Mouse (Mus musculus) c-Kit-positive CD71-positive TER-119-positive erythroid progenitor cells, embryonic 14.5 days (primary cell): ENCODE data around the gene Coq3.

Experiments
- DNase-seq: peaks from one replicate; pipeline ENCODE4 v3.0.0-alpha.2; 2013; ENCODE audit warnings: low spot score

Coq3 gene

DNA sequence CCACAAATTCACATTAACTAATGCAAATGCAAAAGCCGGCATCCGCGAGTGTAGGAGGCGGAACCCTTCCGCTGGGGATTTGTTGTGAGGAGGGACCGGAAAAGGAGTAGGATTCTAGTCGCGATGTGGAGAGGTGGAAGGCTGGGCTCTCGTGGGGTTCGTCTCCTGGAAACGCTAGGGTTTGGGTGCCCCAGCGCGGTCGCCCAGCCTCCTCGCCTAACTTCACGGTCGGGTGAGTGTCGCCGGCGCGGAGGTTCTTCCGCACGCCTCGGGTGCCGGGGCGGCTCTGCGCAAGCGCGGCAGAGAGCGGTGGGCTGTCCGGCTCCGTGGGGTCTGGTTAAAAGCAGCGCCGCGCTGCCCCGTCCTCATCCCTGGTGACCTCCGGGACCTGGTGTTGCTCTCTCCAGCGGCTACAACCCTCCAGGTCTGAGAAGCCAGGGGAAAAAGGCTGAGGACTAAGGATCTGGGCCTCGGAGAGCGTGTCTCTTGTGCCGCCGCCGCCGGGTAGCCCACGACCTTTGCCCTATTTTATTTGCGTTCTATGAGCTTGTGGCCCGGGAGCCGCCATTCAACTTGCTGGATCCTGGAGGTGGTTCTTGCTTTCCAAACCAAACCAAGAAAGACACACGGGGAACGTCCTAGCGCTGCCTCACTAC is at the start of gene Coq3:
Coq3 (plus strand) TSS at position 109 of the 656 bp plus-strand sequence.
- DNase-seq = peak; percentile 74

DNA sequence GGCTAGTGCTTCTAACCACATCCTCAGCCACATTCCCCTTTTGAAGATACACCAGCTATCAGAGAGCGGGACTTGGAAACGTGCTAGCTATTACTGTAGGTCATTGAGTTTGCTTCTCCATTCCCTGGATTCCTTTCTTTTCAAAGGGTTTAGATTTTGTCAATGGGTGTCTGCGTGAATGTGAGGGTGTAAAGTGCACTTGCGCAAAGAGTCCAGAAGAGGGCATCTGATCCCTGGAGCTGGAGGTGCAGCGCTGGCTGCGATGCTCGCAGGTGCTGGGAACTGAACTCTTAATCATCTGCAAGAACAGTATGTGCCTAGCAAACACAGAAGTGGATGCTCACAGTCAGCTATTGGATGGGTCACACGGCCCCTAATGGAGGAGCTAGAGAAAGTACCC is 46.6 kb upstream of the Coq3 start:
- no peak for DNase-seq

DNA sequence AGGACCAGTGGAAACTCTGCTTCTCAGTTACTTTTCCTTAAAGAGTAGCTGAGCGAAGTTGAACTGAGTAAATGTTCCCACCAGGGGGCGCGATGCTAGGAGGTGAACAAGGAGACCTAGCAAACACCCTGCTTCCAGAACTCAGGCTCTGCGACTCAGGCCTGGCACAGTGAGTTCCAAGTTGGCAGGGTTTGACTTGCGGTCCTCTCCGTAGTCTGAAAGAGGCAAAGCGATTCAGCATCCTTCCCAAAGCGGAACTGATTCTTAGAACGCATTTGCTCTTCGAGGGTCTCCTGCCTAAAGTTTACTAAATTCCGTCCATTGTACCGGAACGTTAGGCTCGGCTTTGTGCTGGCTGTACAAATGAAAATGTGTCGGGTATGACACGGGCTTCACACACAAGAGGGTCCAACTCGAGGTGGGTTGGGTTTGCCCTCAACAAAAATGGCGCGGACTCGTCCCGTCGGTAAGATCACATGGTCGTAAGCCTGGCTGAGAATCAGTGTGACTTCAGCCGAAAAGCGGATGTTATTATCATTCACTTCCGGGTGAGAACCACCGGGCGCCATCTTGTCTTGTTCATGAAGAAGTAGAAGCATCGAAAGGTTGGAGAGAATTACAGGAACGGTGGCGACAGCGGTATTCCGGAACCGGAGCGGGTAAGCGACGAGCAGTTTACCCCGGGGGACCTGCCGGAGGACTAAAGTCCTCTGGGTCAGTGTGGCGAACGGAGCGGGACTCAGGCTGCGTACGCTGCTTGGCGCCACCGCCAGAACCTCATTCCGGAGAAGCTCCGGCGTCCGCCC is 31.8 kb upstream of the Coq3 start, which contains the start of gene Pnisr:
Pnisr (plus strand) TSS at position 103 of the 806 bp plus-strand sequence.
- peak; percentile 96 for DNase-seq

DNA sequence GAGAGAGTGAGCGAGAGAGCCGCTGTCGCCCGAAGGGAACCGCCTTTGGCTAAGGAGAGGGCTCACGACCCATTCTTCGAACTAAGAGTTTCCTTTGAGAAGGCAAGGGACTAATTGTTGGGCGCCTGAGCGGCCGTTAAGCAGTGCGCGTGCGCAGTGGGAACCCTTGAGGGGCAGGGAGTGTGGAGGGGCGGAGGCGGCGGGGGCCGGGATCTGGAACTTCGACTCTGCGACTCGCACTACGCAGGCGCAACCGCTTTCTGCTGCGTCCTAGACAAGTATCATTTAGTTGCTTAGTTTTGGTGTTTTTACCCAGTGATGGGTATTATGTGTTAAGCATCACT is 31.2 kb upstream of the Coq3 start:
- DNase-seq = peak; percentile 86

DNA sequence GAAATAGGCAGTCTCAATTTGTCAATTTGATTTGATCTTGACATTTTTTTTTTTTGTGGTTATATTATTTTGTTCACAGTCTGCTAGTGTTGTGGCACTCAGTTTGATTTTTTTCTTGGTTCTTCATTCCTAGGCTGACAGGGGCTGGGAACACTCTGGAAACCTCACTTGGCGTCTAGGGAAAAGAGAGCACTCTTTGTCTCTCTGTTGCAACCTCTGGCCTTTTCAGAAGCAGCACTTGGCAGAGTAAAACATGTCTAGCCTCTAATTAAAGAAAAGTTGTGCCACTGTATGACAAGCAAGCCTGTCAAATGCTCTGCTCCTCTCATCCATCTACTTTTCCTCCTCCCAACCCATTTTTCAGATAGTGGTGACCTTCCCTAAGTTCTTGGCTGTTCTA is 22.0 kb upstream of the Coq3 start:
- no peak for DNase-seq

DNA sequence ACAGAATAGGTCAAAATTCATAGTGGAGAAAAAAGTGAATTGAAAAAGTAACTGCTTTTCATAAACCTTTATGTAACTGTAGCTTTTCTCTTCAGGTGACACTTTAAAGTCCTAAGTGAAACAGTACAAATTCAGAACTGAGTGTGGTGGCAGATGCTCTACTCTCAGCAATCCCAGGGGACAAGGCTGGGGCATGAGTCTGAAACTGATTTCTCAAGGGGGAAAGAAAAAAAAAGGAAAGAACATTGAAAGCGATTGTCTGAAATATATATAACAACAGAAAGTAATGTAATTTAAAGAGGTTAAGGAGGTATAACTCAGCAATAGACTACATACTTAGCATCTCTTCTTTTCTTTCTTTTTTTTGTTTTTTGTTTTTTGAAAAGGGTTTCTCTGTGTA is 14.2 kb upstream of the Coq3 start:
- no peak for DNase-seq

DNA sequence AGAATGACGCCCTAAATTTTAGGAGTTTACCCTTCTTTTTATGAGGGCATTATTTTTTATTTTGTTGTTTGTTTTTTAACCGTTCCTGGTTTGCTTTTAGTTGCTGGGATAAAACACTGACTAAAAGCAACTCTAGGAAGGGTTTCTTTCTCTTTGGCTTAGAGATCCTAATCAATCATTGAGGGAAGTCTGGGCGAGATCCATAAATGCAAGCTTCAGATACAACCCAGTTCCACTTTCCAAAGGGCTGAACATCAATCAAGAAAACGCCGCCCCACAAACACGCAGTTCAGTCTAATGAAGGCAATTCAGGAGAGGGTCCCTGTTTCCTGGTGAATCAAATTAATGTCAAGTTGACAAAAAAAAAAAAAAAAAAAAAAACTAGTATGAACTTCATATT is 697 bp upstream of the Coq3 start:
- DNase-seq = peak; percentile 19

DNA sequence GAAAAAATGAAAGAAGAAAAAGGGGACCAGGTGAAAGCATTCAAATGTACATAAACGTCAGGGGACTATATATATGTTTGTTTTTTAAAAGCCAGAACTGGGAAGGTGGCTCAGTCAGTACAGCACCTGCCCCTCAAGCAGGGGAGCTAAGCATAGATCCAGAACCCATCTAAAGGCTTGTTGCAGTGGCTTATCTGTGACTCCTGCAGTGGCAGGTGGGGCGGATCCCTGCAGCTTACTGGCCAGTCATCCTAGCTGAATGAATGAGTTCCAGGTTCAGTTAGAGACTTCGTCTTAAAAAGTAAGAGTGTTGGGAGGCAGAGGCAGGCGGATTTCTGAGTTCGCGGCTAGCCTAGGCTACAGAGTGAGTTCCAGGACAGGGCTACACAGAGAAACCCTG is 3.3 kb downstream of the Coq3 start:
- DNase-seq = no peak

DNA sequence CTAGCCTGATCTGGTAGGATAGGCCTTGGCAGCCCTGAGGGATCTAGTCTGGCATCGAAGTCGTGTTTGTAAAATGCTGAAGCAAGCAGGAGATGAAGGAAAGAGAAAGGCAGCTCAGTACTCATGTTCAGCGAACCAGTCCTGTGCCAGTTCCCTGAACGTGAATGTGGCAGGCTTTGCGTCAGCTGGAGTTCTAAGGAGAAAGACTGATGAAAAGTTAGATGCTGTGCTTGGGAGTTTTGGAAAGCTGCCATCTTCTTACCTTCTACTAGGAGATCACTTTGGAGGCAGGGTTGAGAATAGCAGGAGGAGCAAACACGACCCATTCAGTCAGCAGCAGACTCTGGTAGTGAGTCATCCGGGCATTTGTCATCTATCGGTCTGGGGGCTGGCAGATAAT is 6.4 kb downstream of the Coq3 start:
- DNase-seq = no peak

DNA sequence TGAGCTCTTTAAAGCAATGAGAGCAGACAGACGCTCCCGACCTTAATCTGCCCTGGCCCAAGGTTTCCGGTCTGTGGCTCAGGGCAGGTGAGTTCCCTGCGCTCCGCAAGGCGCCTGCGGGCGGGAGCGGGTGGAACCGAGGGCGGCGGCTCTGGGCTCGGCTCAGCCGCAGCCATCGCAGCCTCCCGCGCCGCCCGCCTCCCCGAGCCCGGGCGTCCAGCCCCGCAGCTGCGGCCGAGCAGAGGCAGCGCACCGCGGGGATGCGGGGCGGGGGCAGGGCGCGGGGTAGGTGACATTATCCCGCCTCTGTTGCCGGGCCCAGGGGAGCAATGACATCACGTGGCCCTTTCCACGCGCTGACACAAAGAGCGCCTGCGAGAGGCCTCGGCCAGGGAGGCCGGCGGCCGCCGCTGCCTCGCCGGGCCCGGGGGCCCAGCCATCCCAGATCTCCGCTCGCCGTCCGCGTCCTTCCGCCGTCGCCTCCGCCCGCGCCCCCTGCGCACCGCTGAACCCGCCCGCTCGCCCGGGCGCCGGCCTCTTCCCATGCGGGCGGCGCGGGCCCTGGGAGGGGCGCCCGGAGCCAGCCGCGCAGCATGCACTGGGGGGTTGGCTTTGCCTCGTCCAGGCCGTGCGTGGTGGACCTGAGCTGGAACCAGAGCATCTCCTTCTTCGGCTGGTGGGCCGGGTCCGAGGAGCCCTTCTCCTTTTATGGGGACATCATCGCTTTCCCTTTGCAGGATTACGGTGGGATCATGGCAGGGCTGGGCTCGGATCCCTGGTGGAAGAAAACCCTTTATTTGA is 51.7 kb downstream of the Coq3 start, which contains the start of gene Faxc:
Faxc (plus strand) TSS at position 359 of the 801 bp plus-strand sequence.
- DNase-seq = no peak

DNA sequence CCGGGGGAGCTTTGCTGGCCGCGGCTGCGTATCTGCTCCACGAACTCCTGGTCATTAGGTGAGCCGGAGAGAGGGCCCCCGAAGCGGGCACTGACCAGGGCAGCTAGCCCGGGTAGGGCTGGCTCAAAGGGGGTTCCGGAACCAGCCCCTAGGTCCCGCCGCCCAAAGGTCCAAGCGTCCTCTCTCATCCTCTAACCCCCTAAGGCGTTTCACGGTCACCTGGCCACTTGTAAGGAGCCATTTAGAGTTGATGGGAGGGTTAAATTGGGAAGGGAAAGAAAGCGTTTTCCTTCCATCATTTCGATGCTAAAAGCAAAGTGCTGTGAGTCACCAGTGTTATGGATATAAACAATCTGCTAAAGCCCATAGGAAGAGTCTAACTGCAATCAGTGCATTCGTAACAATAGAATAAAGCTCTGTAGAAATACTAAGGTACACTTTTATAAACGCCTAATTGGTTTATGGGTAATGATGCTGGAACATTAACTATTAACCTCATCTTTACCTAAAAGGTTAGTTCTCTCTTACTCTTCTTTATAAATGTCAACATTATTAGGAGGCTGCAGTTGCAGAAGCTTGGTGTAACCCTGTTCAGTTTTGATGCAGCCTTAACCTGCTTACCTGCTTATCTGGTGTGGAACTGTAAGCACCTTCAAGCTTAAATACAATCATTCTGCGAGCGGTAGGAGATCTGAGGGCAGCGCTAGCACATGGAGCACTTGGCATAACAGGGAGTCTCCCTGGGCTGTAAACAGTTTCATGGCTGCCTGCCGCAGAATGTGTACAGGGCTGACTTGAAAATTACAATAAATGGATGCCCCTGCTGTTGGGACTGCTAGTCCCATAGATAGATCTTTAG is 52.5 kb downstream of the Coq3 start:
- DNase-seq = no peak

DNA sequence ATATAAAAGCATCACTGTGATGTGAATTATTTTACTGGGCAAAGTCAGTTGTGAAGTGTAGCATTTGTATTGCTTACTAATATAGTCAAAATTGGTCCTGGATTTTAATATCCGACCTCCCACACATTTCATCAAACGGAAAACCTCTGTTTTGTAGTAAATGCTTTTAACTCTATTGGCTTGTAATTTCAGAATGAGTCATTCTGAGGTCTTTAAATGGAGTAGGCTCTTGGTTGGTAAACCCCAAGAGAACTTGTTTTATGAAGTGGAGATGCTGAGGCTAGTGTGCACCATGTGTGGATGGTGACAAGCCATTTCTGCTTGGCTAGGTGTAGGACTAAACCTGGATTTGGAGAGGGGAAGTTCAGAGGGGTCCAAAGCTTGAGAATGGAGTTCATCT is 55.9 kb downstream of the Coq3 start:
- no peak for DNase-seq

DNA sequence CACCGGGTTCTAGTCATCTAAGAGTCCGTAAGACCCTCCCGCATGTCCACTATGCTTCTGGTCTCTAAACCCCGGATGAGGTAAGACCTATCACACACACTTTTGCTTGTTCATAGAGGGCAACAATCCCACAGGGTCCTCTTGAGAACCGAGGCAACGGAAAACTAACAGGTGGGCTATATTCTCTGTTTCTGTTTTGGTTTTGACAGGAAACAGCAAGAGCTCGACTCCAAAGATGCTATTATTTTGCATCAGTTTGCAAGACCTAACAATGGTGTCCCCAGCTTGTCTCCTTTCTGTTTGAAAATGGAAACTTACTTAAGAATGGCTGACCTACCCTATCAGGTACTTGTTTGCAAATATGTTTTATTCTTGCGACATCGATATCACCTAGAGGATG is 57.0 kb downstream of the Coq3 start:
- DNase-seq = no peak

DNA sequence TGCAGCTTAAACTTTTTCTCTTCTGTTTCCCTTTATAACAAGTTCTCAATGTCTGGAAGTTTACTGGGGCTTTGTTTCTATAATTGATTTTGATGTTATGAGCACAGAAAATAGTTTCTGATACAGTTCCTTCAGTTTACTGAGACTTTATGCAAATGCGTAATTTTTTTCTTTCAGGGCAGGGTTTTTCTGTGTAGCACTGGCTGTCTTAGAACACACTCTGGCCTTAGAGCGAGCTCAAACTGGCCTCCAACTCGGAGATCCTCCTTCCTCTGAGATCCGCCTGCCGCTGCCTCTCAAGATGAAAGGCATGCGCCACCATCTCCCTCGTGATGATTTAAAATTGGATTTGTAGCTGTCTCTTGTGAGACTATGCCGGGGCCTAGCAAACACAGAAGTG is 58.4 kb downstream of the Coq3 start:
- DNase-seq = no peak

DNA sequence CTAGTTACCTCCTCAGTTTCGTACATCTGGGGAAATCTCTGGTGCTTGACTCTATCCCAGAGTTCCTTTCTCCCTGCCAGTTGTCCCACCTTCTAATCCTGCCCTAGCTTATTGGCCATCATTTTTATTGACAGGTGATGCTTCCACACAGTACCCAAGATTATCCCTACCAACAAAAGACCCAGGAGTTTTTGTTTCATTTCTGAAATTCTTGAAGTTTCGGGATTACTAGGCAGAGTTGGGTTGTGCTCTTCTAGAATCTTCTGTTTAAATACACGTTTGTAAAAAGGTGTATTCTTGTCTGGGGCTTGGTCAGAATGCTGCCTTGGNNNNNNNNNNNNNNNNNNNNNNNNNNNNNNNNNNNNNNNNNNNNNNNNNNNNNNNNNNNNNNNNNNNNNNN is 65.2 kb downstream of the Coq3 start:
- DNase-seq = no peak

DNA sequence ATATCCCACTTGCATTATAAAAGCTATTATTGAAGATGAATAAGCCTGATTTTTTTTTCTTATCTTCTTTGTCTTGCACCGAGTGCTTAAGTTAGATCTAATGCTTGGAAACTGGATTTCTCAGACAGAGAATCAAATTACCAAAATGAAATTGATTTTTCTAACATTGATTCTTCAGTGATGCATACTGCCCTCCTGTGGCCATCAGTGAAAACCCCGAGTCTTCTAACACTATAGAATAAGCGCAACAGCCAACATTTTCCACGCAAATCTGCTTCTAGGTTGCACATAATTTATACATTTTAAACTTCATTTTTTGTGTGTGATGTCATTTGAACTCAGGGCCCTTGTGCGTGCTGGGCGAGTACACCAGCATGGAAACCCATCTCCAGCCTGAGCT is 72.0 kb downstream of the Coq3 start:
- peak; percentile 0 for DNase-seq

DNA sequence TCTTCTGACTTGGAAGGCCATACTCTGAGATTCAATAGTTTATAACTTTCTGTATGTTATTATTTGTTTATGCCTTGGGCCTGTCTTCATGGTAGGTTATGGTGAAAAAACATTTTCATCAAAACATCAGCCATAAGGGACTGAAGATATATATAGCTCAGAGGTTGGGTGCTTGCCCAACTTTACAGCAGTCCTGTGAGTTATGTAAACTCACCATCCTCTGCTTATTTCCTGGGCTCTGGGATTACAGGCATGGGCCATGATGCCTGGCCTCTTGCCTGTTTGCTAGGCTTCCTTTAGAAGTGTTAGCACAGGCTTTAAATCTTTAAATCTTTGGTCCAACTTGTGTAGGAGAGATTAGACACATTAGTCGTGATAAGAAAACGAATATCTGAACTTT is 72.8 kb downstream of the Coq3 start:
- DNase-seq = no peak

DNA sequence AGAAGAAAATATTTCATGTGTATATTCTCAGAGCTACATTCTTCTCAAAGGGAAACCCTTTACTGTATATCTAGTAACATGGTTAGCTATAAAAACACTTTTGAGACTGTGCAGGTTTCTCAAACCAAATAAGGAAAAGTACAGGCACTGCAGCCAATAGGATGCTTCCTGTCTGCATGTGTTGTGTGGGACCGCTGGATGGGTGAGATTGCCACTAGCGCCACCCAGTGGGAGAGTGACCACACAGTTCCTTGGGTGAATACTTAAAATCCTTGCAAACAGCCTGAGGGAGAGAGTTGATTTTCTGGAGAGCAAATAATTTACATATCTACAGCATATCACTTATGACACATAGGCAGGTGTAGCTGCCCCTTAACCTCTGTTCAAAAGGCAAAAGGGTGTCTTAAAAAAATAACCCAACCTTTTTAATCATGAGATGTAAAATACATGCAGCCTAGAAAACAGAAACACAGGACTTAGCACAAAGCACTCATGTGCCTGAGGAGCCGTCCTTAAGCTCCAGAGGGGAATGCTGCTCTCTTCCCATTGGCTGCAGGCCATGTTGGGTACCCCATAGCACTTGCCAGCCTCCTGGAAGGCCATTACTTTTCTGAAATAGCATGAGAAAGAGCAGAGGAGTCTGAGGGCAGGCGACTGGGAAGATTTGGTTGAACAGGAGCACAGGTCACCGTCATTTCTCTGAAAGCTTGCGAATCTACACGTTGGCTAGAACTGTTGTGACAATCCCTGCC is 78.3 kb downstream of the Coq3 start:
- DNase-seq = peak; percentile 36
